8 mouse cellular contexts compared by ENCODE assay signal in genomic region chr2:18393022-18393519, GRCm38 (mm10). TPM values are rescaled to one million over a fixed set of nuclear protein-coding genes. Genes with fewer than 3 reads are reported as not detected.
DNase-seq lines count a peak whose midpoint lies in the region; ATAC-seq lines count a peak whose summit lies in the region.

No protein-coding gene starts in this region.

- 64% methylated on average over 2 of the region's 2 CpGs for WGBS in heart, embryonic 11.5 days (ENCODE audit: insufficient replicate concordance)
- 55% methylated on average over 2 of the region's 2 CpGs for WGBS in embryonic facial prominence, embryonic 14.5 days
- WGBS in liver, embryonic 11.5 days: 65% methylated on average over 2 of the region's 2 CpGs

- no peak for DNase-seq in heart, postnatal 25 days (ENCODE audit: low spot score)
- DNase-seq in 416B (ENCODE audit: low read depth) (peak; percentile 53), adipocyte (ENCODE audit: low spot score) (no peak)
- DNase-seq in embryonic facial prominence, embryonic 14.5 days (ENCODE audit: low spot score): no peak
- no peak for DNase-seq in liver, embryonic 11.5 days (ENCODE audit: low spot score)
- no peak for DNase-seq in right cerebral cortex, postnatal 4 days
- no peak for DNase-seq in adrenal gland, postnatal 14 days

- H3K9me3 ChIP-seq in heart, embryonic 11.5 days (replicated peaks; ENCODE audit: control insufficient read depth, low read length): no peaks in the 10 kb centered on the region
- no peaks in the 10 kb centered on the region for H3K9me3 ChIP-seq in embryonic facial prominence, embryonic 14.5 days (ENCODE audit: control insufficient read depth, low read length)
- H3K9me3 ChIP-seq in liver, embryonic 11.5 days (ENCODE audit: control insufficient read depth, low read length): no peaks in the 10 kb centered on the region

- H3K27ac ChIP-seq in heart, embryonic 11.5 days (ENCODE audit: low read depth, low read length): peak overlapping the region; percentile 98
- peak overlapping the region; percentile 98 for H3K27ac ChIP-seq in embryonic facial prominence, embryonic 14.5 days (replicated peaks; ENCODE audit: low read depth, low read length)
- peak overlapping the region; percentile 96 for H3K27ac ChIP-seq in liver, embryonic 11.5 days (ENCODE audit: low read depth, low read length)

- no peaks in the 10 kb centered on the region for H3K4me1 ChIP-seq in heart, embryonic 11.5 days (ENCODE audit: control insufficient read depth, insufficient read depth, low read length)
- H3K4me1 ChIP-seq in embryonic facial prominence, embryonic 14.5 days (ENCODE audit: control insufficient read depth, insufficient read depth, low read length): peaks cover 7% of the 10 kb centered on the region
- H3K4me1 ChIP-seq in liver, embryonic 11.5 days (replicated peaks; ENCODE audit: control insufficient read depth, insufficient read depth, low read length): no peaks in the 10 kb centered on the region; the same call in 1 of the 2 replicates

- intact Hi-C loops in heart, postnatal 25 days (cut with DNase I): loop anchor here (2.0 to 5.0 kb wide), 6 partner anchors 194 to 949 kb away; partner anchors contain the start of gene Mllt10

- ATAC-seq in heart, embryonic 11.5 days (replicated peaks; ENCODE audit: insufficient number of reproducible peaks, low FRiP score, low TSS enrichment): no peak
- no peak; the same call in 1 of the 2 replicates for ATAC-seq in embryonic facial prominence, embryonic 14.5 days (ENCODE audit: low read depth)
- ATAC-seq in liver, embryonic 11.5 days (replicated peaks; ENCODE audit: low FRiP score): no peak

- H3K36me3 ChIP-seq in heart, embryonic 11.5 days (ENCODE audit: control insufficient read depth, insufficient read depth, low read length): no peaks in the 10 kb centered on the region
- no peaks in the 10 kb centered on the region for H3K36me3 ChIP-seq in embryonic facial prominence, embryonic 14.5 days (ENCODE audit: control insufficient read depth, insufficient read depth, low read length)
- no peaks in the 10 kb centered on the region for H3K36me3 ChIP-seq in liver, embryonic 11.5 days (ENCODE audit: control insufficient read depth, insufficient read depth, low read length)

- peak overlapping the region; percentile 83 for H3K4me3 ChIP-seq in heart, embryonic 11.5 days (ENCODE audit: low read depth, low read length)
- H3K4me3 ChIP-seq in embryonic facial prominence, embryonic 14.5 days (ENCODE audit: low read depth, low read length): peak overlapping the region; percentile 73
- H3K4me3 ChIP-seq in liver, embryonic 11.5 days (ENCODE audit: low read depth, low read length): peak overlapping the region; percentile 93

- no peak overlapping the region; the same call in 1 of the 2 replicates for H3K9ac ChIP-seq in heart, embryonic 11.5 days (ENCODE audit: low read depth, low read length)
- H3K9ac ChIP-seq in embryonic facial prominence, embryonic 14.5 days (ENCODE audit: low read depth, low read length): peak overlapping the region; percentile 84
- H3K9ac ChIP-seq in liver, embryonic 11.5 days (ENCODE audit: low read depth, low read length): peak overlapping the region; percentile 89

- H3K4me2 ChIP-seq in heart, embryonic 11.5 days: peak overlapping the region; percentile 72
- peak overlapping the region; percentile 66 for H3K4me2 ChIP-seq in embryonic facial prominence, embryonic 14.5 days (ENCODE audit: low read depth, low read length)
- H3K4me2 ChIP-seq in liver, embryonic 11.5 days: peak overlapping the region; percentile 86

- H3K27me3 ChIP-seq in heart, embryonic 11.5 days (ENCODE audit: control insufficient read depth, insufficient read depth, low read length): no peaks in the 10 kb centered on the region
- H3K27me3 ChIP-seq in embryonic facial prominence, embryonic 14.5 days (replicated peaks; ENCODE audit: control insufficient read depth, insufficient read depth, low read length): no peaks in the 10 kb centered on the region
- no peaks in the 10 kb centered on the region for H3K27me3 ChIP-seq in liver, embryonic 11.5 days (replicated peaks; ENCODE audit: control insufficient read depth, insufficient read depth, low read length)

RNA-seq across cellular contexts. Expression of gene Dnajc1, which starts 0.4 kb away (rescaled TPM):
- polyA plus RNA-seq in heart, embryonic 11.5 days (2014; fragmentation: Nextera tagmentation; extraction: Ambion mirVana): 17.3 and 22.5 TPM in 2 replicates
- 10 to 100 TPM; 13.8 to 16.1 TPM for total RNA-seq in heart, postnatal 25 days (2021)
- 35.5 and 35.7 TPM in 2 replicates for polyA plus RNA-seq in embryonic facial prominence, embryonic 14.5 days (2014; fragmentation: Nextera tagmentation; extraction: Ambion mirVana)
- 20.6 and 23.7 TPM in 2 replicates for polyA plus RNA-seq in liver, embryonic 11.5 days (2014; fragmentation: Nextera tagmentation; extraction: Ambion mirVana)
- total RNA-seq in adrenal gland, postnatal 14 days (2021): 29.8 and 29.9 TPM in 2 replicates
